Mouse (Mus musculus) spleen, adult 2 months (tissue): Measurements from ENCODE around the gene Arpc2. TPM values are rescaled to one million over a fixed set of nuclear protein-coding genes. Genes with fewer than 3 reads are reported as not detected.
A peak's percentile ranks its signal among the peaks of the same experiment; 100 is the strongest.

Source experiments
- DNase-seq, 2 experiments: peaks; one replicate each; pipeline versions ENCODE4 v3.0.0 to v3.0.0-alpha.2; 2012 to 2021; ENCODE audit warnings: low spot score in 2 of 2, low read depth in 1 of 2
- H3K27ac ChIP-seq: fragments of 200-500 bp; 2 replicates; pipeline ENCODE4 v1.5.1; 2012; ENCODE audit warnings: low read length, inconsistent platforms; ENCODE audit not compliant: insufficient read depth
- H3K27me3 ChIP-seq: fragments of 200-500 bp; 2 replicates; pipeline ENCODE4 v1.6.1; 2012; ENCODE audit warnings: mild to moderate bottlenecking, moderate library complexity, low read length, inconsistent platforms; ENCODE audit not compliant: control insufficient read depth, insufficient read depth
- H3K36me3 ChIP-seq: fragments of 200-500 bp; 2 replicates; pipeline ENCODE4 v1.6.1; 2012; ENCODE audit warnings: mild to moderate bottlenecking, low read length, inconsistent platforms; ENCODE audit not compliant: control insufficient read depth, insufficient read depth
- H3K4me1 ChIP-seq: fragments of 200-500 bp; 2 replicates; pipeline ENCODE4 v1.6.1; 2011; ENCODE audit warnings: inconsistent platforms; ENCODE audit not compliant: control insufficient read depth, insufficient read depth, insufficient read length
- H3K4me3 ChIP-seq: fragments of 200-500 bp; 2 replicates; pipeline ENCODE4 v1.5.1; 2011; ENCODE audit warnings: mild to moderate bottlenecking, inconsistent platforms; ENCODE audit not compliant: insufficient read depth, insufficient read length; ENCODE audit errors: extremely low read depth
- CTCF ChIP-seq: fragments of 200-500 bp; IDR thresholded peaks from 2 replicates; pipeline ENCODE4 v1.5.1; 2011; ENCODE audit warnings: mild to moderate bottlenecking, inconsistent platforms; ENCODE audit not compliant: insufficient read depth, insufficient read length, insufficient replicate concordance; ENCODE audit errors: extremely low read depth
- POLR2A ChIP-seq: fragments of 200-500 bp; IDR thresholded peaks from 2 replicates; pipeline ENCODE4 v1.6.1; 2011; ENCODE audit warnings: low read depth, low read length, inconsistent platforms
- WGBS: fragments of 180-500 bp; shearing (Covaris S2); methylation state at CpG from one replicate; pipeline ENCODE4 v1.1.7; 2018; 5-methylcytosine and 5-hydroxymethylcytosine counted together
- polyA plus RNA-seq: library from polyadenylated mRNA; depleted of rRNA; stranded (reverse); fragments of >200 nt; gene quantifications from 2 replicates; pipeline ENCODE4 v1.2.3, GENCODE M21; 2012

Gene Arpc2
- polyA plus RNA-seq, 1 experiment: 186 TPM

- Histone ChIP-seq H3K36me3 (no peaks in the 10 kb centered on the region), H3K27me3 (no peaks in the 10 kb centered on the region), H3K27ac (peak overlapping the region; percentile 97; the same call in 1 of the 2 replicates), H3K4me3 (peak overlapping the region; percentile 46), H3K4me1 (peaks cover 19% of the 10 kb centered on the region)
- 2% methylated on average over 5 of the region's 5 CpGs for WGBS
- DNase-seq: no peak
- no peak for TF ChIP-seq CTCF
- no peak for TF ChIP-seq POLR2A
Observed at GRCm38 (mm10) chr1:74237671-74238070, 1.8 kb downstream of the Arpc2 start.

- Histone ChIP-seq H3K4me1 (peaks cover 21% of the 10 kb centered on the region), H3K36me3 (no peaks in the 10 kb centered on the region), H3K27me3 (no peaks in the 10 kb centered on the region), H3K4me3 (peak overlapping the region; percentile 46), H3K27ac (peak overlapping the region; percentile 97; the same call in 1 of the 2 replicates)
- TF ChIP-seq POLR2A (no peak; the same call in 1 of the 2 replicates), CTCF (no peak)
- WGBS: 0% methylated on average over 1 of the region's 1 CpGs
- peak in 1 of 2 experiments; percentile 17 for DNase-seq
Observed at GRCm38 (mm10) chr1:74238136-74238535, 2.3 kb downstream of the Arpc2 start.

GRCm38 (mm10) chr1:74239162-74239561, 3.3 kb downstream of the Arpc2 start:
- peak overlapping the region; percentile 40; the same call in 1 of the 2 replicates for H3K4me3 ChIP-seq
- H3K4me1 ChIP-seq: peaks cover 31% of the 10 kb centered on the region
- WGBS: 8% methylated on average over 7 of the region's 7 CpGs
- H3K27me3 ChIP-seq: no peaks in the 10 kb centered on the region
- peak overlapping the region; percentile 44 for H3K27ac ChIP-seq
- H3K36me3 ChIP-seq: no peaks in the 10 kb centered on the region
- no peak for DNase-seq
- no peak for TF ChIP-seq POLR2A
- no peak for TF ChIP-seq CTCF

GRCm38 (mm10) chr1:74239618-74240017, 3.7 kb downstream of the Arpc2 start:
- no peaks in the 10 kb centered on the region for H3K27me3 ChIP-seq
- no peak for TF ChIP-seq POLR2A
- TF ChIP-seq CTCF: no peak
- peak in 1 of 2 experiments; percentile 23 for DNase-seq
- no peaks in the 10 kb centered on the region for H3K36me3 ChIP-seq
- H3K4me1 ChIP-seq: peaks cover 35% of the 10 kb centered on the region
- peak overlapping the region; percentile 31; the same call in 1 of the 2 replicates for H3K4me3 ChIP-seq
- peak overlapping the region; percentile 44 for H3K27ac ChIP-seq
- WGBS: 4% methylated on average over 11 of the region's 11 CpGs

GRCm38 (mm10) chr1:74240311-74240710, 4.4 kb downstream of the Arpc2 start:
- no peaks in the 10 kb centered on the region for H3K36me3 ChIP-seq
- no peak for DNase-seq
- no peaks in the 10 kb centered on the region for H3K27me3 ChIP-seq
- WGBS: 40% methylated on average over 6 of the region's 6 CpGs
- peaks cover 38% of the 10 kb centered on the region for H3K4me1 ChIP-seq
- TF ChIP-seq POLR2A (no peak), CTCF (no peak)
- H3K27ac ChIP-seq: peak overlapping the region; percentile 56
- no peak overlapping the region for H3K4me3 ChIP-seq

GRCm38 (mm10) chr1:74240832-74241231, 4.9 kb downstream of the Arpc2 start:
- H3K36me3 ChIP-seq: no peaks in the 10 kb centered on the region
- H3K4me3 ChIP-seq: no peak overlapping the region
- H3K27ac ChIP-seq: peak overlapping the region; percentile 28; the same call in 1 of the 2 replicates
- H3K27me3 ChIP-seq: no peaks in the 10 kb centered on the region
- 54% methylated on average over 4 of the region's 4 CpGs for WGBS
- no peak for TF ChIP-seq CTCF
- TF ChIP-seq POLR2A: no peak
- no peak for DNase-seq
- peaks cover 39% of the 10 kb centered on the region for H3K4me1 ChIP-seq

- H3K27ac ChIP-seq: no peak overlapping the region
- TF ChIP-seq POLR2A: no peak
- no peak for TF ChIP-seq CTCF
- no peak for DNase-seq
- H3K27me3 ChIP-seq: no peaks in the 10 kb centered on the region
- H3K4me1 ChIP-seq: peaks cover 43% of the 10 kb centered on the region
- no peak overlapping the region for H3K4me3 ChIP-seq
- WGBS: 38% methylated on average over 2 of the region's 2 CpGs
- peaks cover 22% of the 10 kb centered on the region for H3K36me3 ChIP-seq
Observed at GRCm38 (mm10) chr1:74245525-74245924, 9.6 kb downstream of the Arpc2 start.

- peak; percentile 42 to 66 for DNase-seq
- H3K4me1 ChIP-seq: peaks cover 23% of the 10 kb centered on the region
- H3K27ac ChIP-seq: peak overlapping the region; percentile 63
- peaks cover 40% of the 10 kb centered on the region for H3K36me3 ChIP-seq
- no peaks in the 10 kb centered on the region for H3K27me3 ChIP-seq
- H3K4me3 ChIP-seq: no peak overlapping the region
- TF ChIP-seq CTCF (no peak), POLR2A (no peak)
- 2% methylated on average over 1 of the region's 1 CpGs for WGBS
Observed at GRCm38 (mm10) chr1:74248799-74249198, 12.9 kb downstream of the Arpc2 start.
